Mouse (Mus musculus) MEL (cell line): ENCODE results near the gene Ciart. TPM values are rescaled to one million over a fixed set of nuclear protein-coding genes. Genes with fewer than 3 reads are reported as not detected.
"Not testable (repeated sequence)": the region's sequence is repeated elsewhere in the genome, so short reads cannot be mapped to it uniquely, and the experiment has no call there.

ENCODE experiments used
- DNase-seq: peaks from one replicate; pipeline ENCODE4 v3.0.0; 2011; ENCODE audit warnings: low read depth, low spot score
- H3K27ac ChIP-seq: 2 replicates; pipeline ENCODE4 v1.5.1; 2012; ENCODE audit warnings: low read depth, mild to moderate bottlenecking, control low read depth, low read length, moderate library complexity; ENCODE audit not compliant: control insufficient read depth
- H3K27me3 ChIP-seq, 2 experiments: fragments of 150-350 bp in 1 of 2; sonication (generic) in 1 of 2; 2 replicates each; pipeline ENCODE4 v1.6.1; 2012; ENCODE audit warnings: low read length in 2 of 2, mild to moderate bottlenecking in 2 of 2, improper control_type of control experiment in 1 of 2, moderate library complexity in 1 of 2; ENCODE audit not compliant: insufficient read depth in 2 of 2, control insufficient read depth in 1 of 2
- H3K36me3 ChIP-seq, 2 experiments: 2 replicates each; pipeline ENCODE4 v1.6.1; 2012 to 2014; ENCODE audit warnings: low read length in 2 of 2, improper control_type of control experiment in 1 of 2, inconsistent platforms in 1 of 2, mild to moderate bottlenecking in 1 of 2; ENCODE audit not compliant: insufficient read depth in 2 of 2, control insufficient read depth in 1 of 2
- H3K4me1 ChIP-seq, 2 experiments: fragments of 150-350 bp in 1 of 2; sonication (generic) in 1 of 2; 2 replicates each; pipeline ENCODE4 v1.6.1; 2012; ENCODE audit warnings: low read length in 2 of 2, improper control_type of control experiment in 1 of 2, mild to moderate bottlenecking in 1 of 2; ENCODE audit not compliant: insufficient read depth in 2 of 2, control insufficient read depth in 1 of 2
- H3K4me3 ChIP-seq, 2 experiments: fragments of 150-350 bp in 1 of 2; sonication (generic) in 1 of 2; 2 replicates each; pipeline ENCODE4 v1.5.1; 2012; ENCODE audit warnings: low read depth in 2 of 2, low read length in 2 of 2, mild to moderate bottlenecking in 2 of 2, moderate library complexity in 2 of 2, control low read depth in 1 of 2, improper control_type of control experiment in 1 of 2; ENCODE audit not compliant: control insufficient read depth in 1 of 2, insufficient read depth in 1 of 2
- H3K79me2 ChIP-seq: 2 replicates; pipeline ENCODE4 v1.6.1; 2012; ENCODE audit warnings: mild to moderate bottlenecking, low read length, moderate library complexity; ENCODE audit not compliant: control insufficient read depth, poor library complexity, insufficient read depth
- H3K9ac ChIP-seq: 2 replicates; pipeline ENCODE4 v1.6.1; 2012; ENCODE audit warnings: low read depth, mild to moderate bottlenecking, control low read depth, low read length, moderate library complexity; ENCODE audit not compliant: control insufficient read depth, poor library complexity, severe bottlenecking
- H3K9me3 ChIP-seq: fragments of 150-350 bp; sonication (generic); replicated peaks from 2 replicates; pipeline ENCODE4 v1.6.1; 2012; ENCODE audit warnings: mild to moderate bottlenecking, low read length, improper control_type of control experiment, moderate library complexity; ENCODE audit not compliant: insufficient read depth
- BHLHE40 ChIP-seq: IDR thresholded peaks from 2 replicates; pipeline ENCODE4 v1.6.1; 2012; ENCODE audit warnings: low read depth, mild to moderate bottlenecking, inconsistent platforms, low read length, improper control_type of control experiment, borderline replicate concordance
- CHD1 ChIP-seq: IDR thresholded peaks from 2 replicates; pipeline ENCODE4 v1.6.1; 2012; ENCODE audit warnings: low read depth, mild to moderate bottlenecking, inconsistent platforms, low read length, improper control_type of control experiment
- CHD2 ChIP-seq: IDR thresholded peaks from 2 replicates; pipeline ENCODE4 v1.6.1; 2011; ENCODE audit warnings: low read length, improper control_type of control experiment
- E2F4 ChIP-seq: IDR thresholded peaks from 2 replicates; pipeline ENCODE4 v1.6.1; 2011; ENCODE audit warnings: low read depth, low read length, improper control_type of control experiment, borderline replicate concordance
- EP300 ChIP-seq, 2 experiments: IDR thresholded peaks; 2 replicates each; pipeline ENCODE4 v1.6.1; 2011; ENCODE audit warnings: improper control_type of control experiment in 2 of 2, low read length in 2 of 2, low read depth in 1 of 2, mild to moderate bottlenecking in 1 of 2
- ETS1 ChIP-seq: IDR thresholded peaks from 2 replicates; pipeline ENCODE4 v1.6.1; 2012; ENCODE audit warnings: low read depth, mild to moderate bottlenecking, inconsistent platforms, low read length, improper control_type of control experiment, moderate library complexity
- GATA1 ChIP-seq: IDR thresholded peaks from 2 replicates; pipeline ENCODE4 v1.6.1; 2011; ENCODE audit warnings: low read depth, low read length, improper control_type of control experiment
- MXI1 ChIP-seq: IDR thresholded peaks from 2 replicates; pipeline ENCODE4 v1.6.1; 2011; ENCODE audit warnings: mild to moderate bottlenecking, low read depth, low read length, improper control_type of control experiment
- MYB ChIP-seq: IDR thresholded peaks from 2 replicates; pipeline ENCODE4 v1.6.1; 2011; ENCODE audit warnings: mild to moderate bottlenecking, low read depth, low read length, improper control_type of control experiment
- MYC ChIP-seq: IDR thresholded peaks from 2 replicates; pipeline ENCODE4 v1.6.1; 2011; ENCODE audit warnings: low read depth, mild to moderate bottlenecking, low read length, improper control_type of control experiment, moderate library complexity
- RCOR1 ChIP-seq: IDR thresholded peaks from 2 replicates; pipeline ENCODE4 v1.6.1; 2012; ENCODE audit warnings: low read depth, mild to moderate bottlenecking, inconsistent platforms, low read length, improper control_type of control experiment
- SIN3A ChIP-seq: IDR thresholded peaks from 2 replicates; pipeline ENCODE4 v1.6.1; 2012; ENCODE audit warnings: low read length, improper control_type of control experiment, inconsistent platforms
- SMC3 ChIP-seq: IDR thresholded peaks from 2 replicates; pipeline ENCODE4 v1.6.1; 2011; ENCODE audit warnings: low read depth, low read length, improper control_type of control experiment
- TBP ChIP-seq: IDR thresholded peaks from 2 replicates; pipeline ENCODE4 v1.8.0; 2011; ENCODE audit warnings: low read depth, low read length, improper control_type of control experiment
- TCF12 ChIP-seq: IDR thresholded peaks from 2 replicates; pipeline ENCODE4 v1.6.1; 2014; ENCODE audit warnings: low read depth, mild to moderate bottlenecking, inconsistent platforms, low read length, improper control_type of control experiment, moderate library complexity
- ZC3H11A ChIP-seq: IDR thresholded peaks from 2 replicates; pipeline ENCODE4 v1.6.1; 2012; ENCODE audit warnings: low read depth, mild to moderate bottlenecking, inconsistent platforms, low read length, improper control_type of control experiment
- ZKSCAN1 ChIP-seq: IDR thresholded peaks from 2 replicates; pipeline ENCODE4 v1.6.1; 2012; ENCODE audit warnings: low read depth, mild to moderate bottlenecking, inconsistent platforms, low read length, improper control_type of control experiment, moderate library complexity
- ZNF384 ChIP-seq: IDR thresholded peaks from 2 replicates; pipeline ENCODE4 v1.6.1; 2012; ENCODE audit warnings: low read depth, mild to moderate bottlenecking, inconsistent platforms, low read length, improper control_type of control experiment
- polyA plus RNA-seq, 2 experiments: library from polyadenylated mRNA; stranded (reverse) in 1 of 2; unstranded in 1 of 2; fragments of >175 nt in 1 of 2; fragments of >200 nt in 1 of 2; gene quantifications; 2 replicates each; pipeline versions ENCODE4 v1.2.1 to v1.2.4; 2012; ENCODE audit warnings: low replicate concordance in 2 of 2, low read depth in 1 of 2; ENCODE audit not compliant: insufficient read length in 2 of 2, insufficient read depth in 1 of 2, missing spikeins in 1 of 2
- total RNA-seq: library from RNA; depleted of rRNA; stranded (reverse); fragments of 300-350 nt; gene quantifications from 2 replicates; pipeline ENCODE4 v1.2.3, GENCODE M21; 2012

Ciart gene
- total and polyA plus RNA-seq, 3 experiments: 4.9 to 23.8 TPM; not detected in 1

- H3K27me3 ChIP-seq: no peaks in the 10 kb centered on the region
- TF ChIP-seq RCOR1: peak; percentile 32; the same call in 1 of the 2 replicates
- TF ChIP-seq CHD1: no peak
- TF ChIP-seq MYB: peak; percentile 35; the same call in 1 of the 2 replicates
- TF ChIP-seq ZC3H11A: no peak
- TF ChIP-seq ETS1: 0 out of 2 replicates have a peak, but pooled peaks have one; percentile 14
- no peak for TF ChIP-seq MYC
- TF ChIP-seq ZNF384: peak; percentile 54
- TF ChIP-seq TBP: no peak
- TF ChIP-seq MXI1: no peak
- TF ChIP-seq ZKSCAN1: no peak
- TF ChIP-seq SIN3A: 0 out of 2 replicates have a peak, but pooled peaks have one; percentile 14
- H3K27ac ChIP-seq: no peak overlapping the region
- peaks cover 10% of the 10 kb centered on the region for H3K79me2 ChIP-seq
- DNase-seq: peak; percentile 53
- peaks cover 15 to 16% of the 10 kb centered on the region in 2 experiments for H3K4me1 ChIP-seq
- H3K9ac ChIP-seq: no peak overlapping the region
- H3K9me3 ChIP-seq: no peaks in the 10 kb centered on the region
- H3K36me3 ChIP-seq: peaks cover 0 to 24% of the 10 kb centered on the region in 2 experiments; a peak in 2 of 4 replicates
- H3K4me3 ChIP-seq: peak overlapping the region in 1 of 2 experiments; percentile 14; a peak in 1 of 4 replicates
Measured at GRCm38 (mm10) chr3:95925087-95925486, 43.0 kb upstream of the Ciart start.

- H3K79me2 ChIP-seq: peaks cover under 1% of the 10 kb centered on the region
- peak; percentile 51 for DNase-seq
- TF ChIP-seq SIN3A (no peak), ETS1 (no peak), EP300 (IDR thresholded peaks at IDR 0.05; ENCODE audit: low read depth in 1 of 2, low read length in 2 of 2) (0 out of 4 replicates have a peak, but pooled peaks of 1 of the 2 experiments have one; percentile 17), SMC3 (peak; percentile 2; the same call in 1 of the 2 replicates), MYC (no peak), MYB (no peak), CHD2 (no peak), E2F4 (no peak)
- TF ChIP-seq, all 39 proteins: peak for 2
- Histone ChIP-seq H3K27ac (no peak overlapping the region), H3K4me1 (peaks cover 15 to 16% of the 10 kb centered on the region in 2 experiments), H3K36me3 (peaks cover 0 to 24% of the 10 kb centered on the region in 2 experiments; a peak in 2 of 4 replicates), H3K9ac (no peak overlapping the region), H3K27me3 (no peaks in the 10 kb centered on the region), H3K4me3 (no peak overlapping the region), H3K9me3 (no peaks in the 10 kb centered on the region)
Measured at GRCm38 (mm10) chr3:95924185-95924584, 42.1 kb upstream of the Ciart start.

GRCm38 (mm10) chr3:95923429-95923828, 41.4 kb upstream of the Ciart start:
- not testable (repeated sequence) for H3K9me3 ChIP-seq, H3K79me2 ChIP-seq, H3K9ac ChIP-seq, H3K27ac ChIP-seq, H3K27me3 ChIP-seq, DNase-seq
- H3K4me1 ChIP-seq: peaks cover 15% of the 10 kb centered on the region in 2 experiments
- H3K36me3 ChIP-seq: peaks cover 0 to 24% of the 10 kb centered on the region in 2 experiments; a peak in 2 of 4 replicates
- TF ChIP-seq RCOR1 (peak; percentile 60; the same call in 1 of the 2 replicates), EP300 (IDR thresholded peaks at IDR 0.05; ENCODE audit: low read depth in 1 of 2, low read length in 2 of 2) (peak in 1 of 2 experiments; percentile 27; a peak in 2 of 4 replicates), BHLHE40 (peak; percentile 62; the same call in 1 of the 2 replicates), GATA1 (peak; percentile 30), CHD1 (0 out of 2 replicates have a peak, but pooled peaks have one; percentile 60), SIN3A (peak; percentile 30; the same call in 1 of the 2 replicates), TCF12 (0 out of 2 replicates have a peak, but pooled peaks have one; percentile 32)
- TF ChIP-seq, all 39 proteins: peak for 7; not testable (repeated sequence) for 32
- not testable (repeated sequence) for H3K4me3 ChIP-seq
